ENCODE assay signal across 8 mouse cellular contexts in the genomic region with DNA sequence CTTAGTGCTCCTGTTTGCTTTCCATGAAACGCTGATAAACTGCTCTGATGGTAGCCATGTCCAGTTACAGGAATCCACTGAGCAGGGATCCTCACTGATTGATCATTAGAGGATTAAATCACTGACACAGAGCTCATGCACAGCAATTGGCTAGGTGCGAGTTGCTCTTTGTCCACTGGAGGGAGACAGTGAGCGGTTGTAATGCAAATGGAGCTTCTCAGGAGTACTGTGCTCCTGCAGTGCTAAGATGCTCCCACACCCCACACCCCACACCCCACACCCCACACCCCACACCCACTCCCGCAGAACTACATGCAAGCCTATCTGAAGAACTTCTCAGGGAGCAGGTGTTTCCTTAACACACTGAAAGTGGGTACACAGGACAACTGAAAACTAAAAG. TPM values are rescaled to one million over a fixed set of nuclear protein-coding genes. Genes with fewer than 3 reads are reported as not detected.
A peak's percentile ranks its signal among the peaks of the same experiment; 100 is the strongest.
DNase-seq lines count a peak whose midpoint lies in the region; ATAC-seq and TF ChIP-seq lines count a peak whose summit lies in the region.
"Not testable (repeated sequence)": the region's sequence is repeated elsewhere in the genome, so short reads cannot be mapped to it uniquely, and the experiment has no call there.

No protein-coding gene starts in this region.

- H3K9ac ChIP-seq in kidney, embryonic 16.5 days (replicated peaks; ENCODE audit: low read length); limb, embryonic 11.5 days (ENCODE audit: low read length); midbrain, embryonic 15.5 days: not testable (repeated sequence)

- ATAC-seq in kidney, embryonic 16.5 days (ENCODE audit: low FRiP score, low TSS enrichment) = peak; percentile 42; the same call in 1 of the 2 replicates
- ATAC-seq in limb, embryonic 11.5 days (ENCODE audit: insufficient number of reproducible peaks, low FRiP score, low TSS enrichment, low read depth) = not testable (repeated sequence)
- peak; percentile 45 for ATAC-seq in midbrain, embryonic 15.5 days (replicated peaks)

- not testable (repeated sequence) for H3K36me3 ChIP-seq in kidney, embryonic 16.5 days (ENCODE audit: insufficient read depth, low read length); limb, embryonic 11.5 days (ENCODE audit: control insufficient read depth, insufficient read depth, low read length); midbrain, embryonic 15.5 days (replicated peaks)

- intact Hi-C loops in heart, postnatal 10 days (cut with DNase I) = not testable (repeated sequence)

- not testable (repeated sequence) for TF ChIP-seq POLR2A in embryonic fibroblast, embryonic 13.5 days (IDR thresholded peaks at IDR 0.05; ENCODE audit: low read depth, low read length)

- TF ChIP-seq CTCF in embryonic fibroblast, embryonic 13.5 days (IDR thresholded peaks at IDR 0.05; ENCODE audit: borderline replicate concordance, insufficient read depth, low read length) = peak; percentile 1; the same call in 1 of the 2 replicates

- not testable (repeated sequence) for H3K4me3 ChIP-seq in embryonic fibroblast, embryonic 13.5 days (ENCODE audit: insufficient read depth, low read length); kidney, embryonic 16.5 days (ENCODE audit: low read length); limb, embryonic 11.5 days (ENCODE audit: low read depth, low read length); midbrain, embryonic 15.5 days

- not testable (repeated sequence) for H3K4me1 ChIP-seq in embryonic fibroblast, embryonic 13.5 days (ENCODE audit: control insufficient read depth, insufficient read depth, low read length); kidney, embryonic 16.5 days (ENCODE audit: insufficient read depth, low read length); limb, embryonic 11.5 days (ENCODE audit: control insufficient read depth, insufficient read depth, low read length); midbrain, embryonic 15.5 days

- not testable (repeated sequence) for H3K4me2 ChIP-seq in kidney, embryonic 16.5 days (replicated peaks; ENCODE audit: low read depth, low read length); limb, embryonic 11.5 days (ENCODE audit: low read depth, severe bottlenecking); midbrain, embryonic 15.5 days

- H3K9me3 ChIP-seq in kidney, embryonic 16.5 days (ENCODE audit: low read length); limb, embryonic 11.5 days (ENCODE audit: control insufficient read depth, low read length); midbrain, embryonic 15.5 days: not testable (repeated sequence)

- 6% methylated on average over 4 of the region's 4 CpGs for WGBS in kidney, embryonic 16.5 days
- WGBS in limb, embryonic 11.5 days = 7% methylated on average over 4 of the region's 4 CpGs
- 7% methylated on average over 4 of the region's 4 CpGs for WGBS in midbrain, embryonic 15.5 days

- peak; percentile 54 for DNase-seq in 3T3-L1 (ENCODE audit: low read depth, low spot score)
- DNase-seq in adrenal gland, postnatal 14 days = peak; percentile 71
- peak; percentile 55 to 72 for DNase-seq in heart, postnatal 10 days
- peak; percentile 70 for DNase-seq in limb, embryonic 11.5 days (ENCODE audit: low spot score)
- peak; percentile 9 for DNase-seq in spleen, adult 12 weeks (ENCODE audit: low spot score)

- H3K27me3 ChIP-seq in kidney, embryonic 16.5 days (ENCODE audit: insufficient read depth, low read length); limb, embryonic 11.5 days (ENCODE audit: control insufficient read depth, insufficient read depth, low read length); midbrain, embryonic 15.5 days (replicated peaks): not testable (repeated sequence)

- not testable (repeated sequence) for H3K27ac ChIP-seq in embryonic fibroblast, embryonic 13.5 days (ENCODE audit: insufficient read depth, low read length); kidney, embryonic 16.5 days (ENCODE audit: low read length); limb, embryonic 11.5 days (replicated peaks; ENCODE audit: low read depth, low read length); midbrain, embryonic 15.5 days

RNA-seq across cellular contexts. Expression of gene Ptger2, which starts 10.7 kb away (rescaled TPM):
- 1.1 and 2.2 TPM in 2 replicates for total RNA-seq in adrenal gland, postnatal 14 days (2021)
- polyA plus RNA-seq in embryonic fibroblast, embryonic 13.5 days (2011; ENCODE audit: insufficient read length, low read depth, missing spikeins) = 0.23 TPM in 1 of 2 replicates, not detected in the other
- under 1 TPM; 0.25 to 0.45 TPM for total RNA-seq in heart, postnatal 10 days (2021)
- 0.48 and 0.91 TPM in 2 replicates for polyA plus RNA-seq in kidney, embryonic 16.5 days (2015; fragmentation: Nextera tagmentation; extraction: Ambion mirVana)
- 0.07 TPM in 1 of 2 replicates, not detected in the other for polyA plus RNA-seq in limb, embryonic 11.5 days (2014; fragmentation: Nextera tagmentation; extraction: Ambion mirVana)
- polyA plus RNA-seq in midbrain, embryonic 15.5 days (2015; fragmentation: Nextera tagmentation; extraction: Ambion mirVana) = 0.93 and 1.00 TPM in 2 replicates

Comparison
In these comparisons a context has a peak if more than half of its experiments do, and no peak if none do; other contexts are left out.
1. DNase-seq: peak in every context shown above with its lines; median percentile 71 in adrenal gland, postnatal 14 days; 70 in limb, embryonic 11.5 days; 64 in heart, postnatal 10 days; 54 in 3T3-L1; 9 in spleen, adult 12 weeks.